20 mouse cellular contexts compared by ENCODE assay signal in the genomic region with DNA sequence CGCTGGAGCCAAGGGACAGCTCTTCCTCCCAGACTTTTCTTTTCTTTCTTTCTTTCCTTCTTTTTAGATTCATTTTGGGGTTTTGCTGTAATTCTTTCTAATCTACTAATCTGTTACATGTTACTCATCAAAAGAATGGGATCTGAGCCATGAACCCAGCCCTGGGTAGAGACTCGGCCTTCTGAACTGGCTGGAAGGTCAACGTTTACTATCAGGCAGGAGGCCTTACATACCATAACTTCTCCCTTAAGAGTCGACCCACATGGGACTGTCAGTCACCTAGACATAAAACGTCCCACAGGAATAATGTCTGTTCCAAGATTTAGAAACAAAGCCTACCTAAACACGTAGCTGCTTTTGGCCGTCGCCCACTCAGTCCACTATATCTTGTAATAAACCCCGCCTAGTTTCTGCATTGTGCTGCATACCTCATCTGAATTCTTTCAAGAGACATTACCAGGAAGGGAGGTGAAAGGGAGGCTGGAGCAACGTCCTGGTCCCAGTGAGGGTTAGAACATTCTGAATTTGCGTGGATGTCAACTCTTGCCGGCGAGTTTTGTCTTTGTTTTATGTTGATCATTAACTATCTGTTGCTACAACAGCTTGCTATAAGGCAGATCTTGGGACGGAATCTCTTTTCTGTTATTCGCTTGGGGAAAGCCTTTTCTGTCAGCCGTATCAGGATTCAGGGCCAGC.
DNase-seq lines count a peak whose midpoint lies in the region; ATAC-seq lines count a peak whose summit lies in the region.
"Had no signal": no experiment of that assay in that cellular context is flagged by ENCODE, and none has a peak within 500 bp of the region (broad histone marks: within the 10 kb centered on the region; RNA-seq: fewer than 3 reads in every experiment).

No protein-coding gene starts in this region.

- H3K4me3 ChIP-seq in lung, embryonic 16.5 days (ENCODE audit: low read length): no peak overlapping the region
- no peak overlapping the region for H3K4me3 ChIP-seq in liver, embryonic 16.5 days (ENCODE audit: low read depth, low read length)
- H3K4me3 ChIP-seq: heart, embryonic 12.5 days; midbrain, embryonic 12.5 days had no signal

- H3K9ac ChIP-seq in lung, embryonic 16.5 days (ENCODE audit: low read length): no peak overlapping the region
- H3K9ac ChIP-seq in liver, embryonic 16.5 days (ENCODE audit: low read depth, low read length): no peak overlapping the region
- H3K9ac ChIP-seq: heart, embryonic 12.5 days; lung, embryonic 14.5 days; midbrain, embryonic 12.5 days had no signal

- no peak overlapping the region for H3K27ac ChIP-seq in lung, embryonic 16.5 days (ENCODE audit: low read length)
- peak overlapping the region; percentile 83 for H3K27ac ChIP-seq in liver, embryonic 16.5 days (ENCODE audit: low read length)
- H3K27ac ChIP-seq: hindbrain, postnatal 0 days; macrophage; midbrain, embryonic 12.5 days had no signal

- peak; percentile 23; the same call in 1 of the 2 replicates for ATAC-seq in lung, embryonic 16.5 days (ENCODE audit: low read depth)
- ATAC-seq in liver, embryonic 16.5 days (ENCODE audit: low read depth): peak; percentile 82
- ATAC-seq in megakaryocyte, adult 5-6 weeks (ENCODE audit: poor library complexity, severe bottlenecking): no peak
- ATAC-seq: forebrain, embryonic 16.5 days; hindbrain, postnatal 0 days had no signal

- 58% methylated on average over 16 of the region's 16 CpGs for WGBS in lung, embryonic 16.5 days
- 56% methylated on average over 16 of the region's 16 CpGs for WGBS in liver, embryonic 16.5 days (ENCODE audit: insufficient replicate concordance)

- H3K4me1 ChIP-seq in lung, embryonic 16.5 days (replicated peaks; ENCODE audit: control insufficient read depth, insufficient read depth, low read length): no peaks in the 10 kb centered on the region
- no peaks in the 10 kb centered on the region for H3K4me1 ChIP-seq in liver, embryonic 16.5 days (ENCODE audit: control insufficient read depth, low read depth, low read length)
- H3K4me1 ChIP-seq: midbrain, embryonic 12.5 days had no signal

- H3K9me3 ChIP-seq in lung, embryonic 16.5 days (ENCODE audit: control insufficient read depth, low read length): no peaks in the 10 kb centered on the region
- H3K9me3 ChIP-seq in liver, embryonic 16.5 days (replicated peaks; ENCODE audit: control insufficient read depth, low read length): no peaks in the 10 kb centered on the region
- H3K9me3 ChIP-seq: heart, embryonic 12.5 days; midbrain, embryonic 12.5 days had no signal

- H3K4me2 ChIP-seq in lung, embryonic 16.5 days (ENCODE audit: low read depth, low read length): no peak overlapping the region
- H3K4me2 ChIP-seq in liver, embryonic 16.5 days (ENCODE audit: low read depth, low read length): 0 out of 2 replicates have a peak overlapping the region, but pooled peaks have one; percentile 16
- H3K4me2 ChIP-seq: heart, embryonic 12.5 days; lung, embryonic 14.5 days; midbrain, embryonic 12.5 days had no signal

- H3K36me3 ChIP-seq in lung, embryonic 16.5 days (ENCODE audit: control insufficient read depth, insufficient read depth, low read length): no peaks in the 10 kb centered on the region
- no peaks in the 10 kb centered on the region for H3K36me3 ChIP-seq in liver, embryonic 16.5 days (ENCODE audit: control insufficient read depth, insufficient read depth)
- H3K36me3 ChIP-seq: heart, embryonic 12.5 days; midbrain, embryonic 12.5 days had no signal

- DNase-seq in adrenal gland, postnatal 36 days: peak; percentile 21
- no peak for DNase-seq in adrenal gland, postnatal 25 days
- no peak for DNase-seq in lung, adult 18-20 months
- no peak for DNase-seq in layer of hippocampus, adult 8-10 months (ENCODE audit: low spot score in 2 of 2)
- DNase-seq in cerebellum, adult 18-20 months: no peak
- DNase-seq: cerebellum, adult 2 months; heart, postnatal 36 days; kidney, postnatal 14 days; layer of hippocampus, postnatal 36 days; left cerebral cortex, postnatal 4 days; lung, embryonic 14.5 days; right cerebral cortex, postnatal 25 days had no signal

- H3K27me3 ChIP-seq in lung, embryonic 16.5 days (ENCODE audit: control insufficient read depth, insufficient read depth, low read depth, low read length): no peaks in the 10 kb centered on the region
- no peaks in the 10 kb centered on the region for H3K27me3 ChIP-seq in liver, embryonic 16.5 days (ENCODE audit: control insufficient read depth, insufficient read depth, low read depth, low read length)
- H3K27me3 ChIP-seq: heart, embryonic 12.5 days; midbrain, embryonic 12.5 days had no signal

Comparison
In these comparisons a context has a peak if more than half of its experiments do, and no peak if none do; other contexts are left out.
1. DNase-seq: peak in adrenal gland, postnatal 36 days (2 of 2); none in adrenal gland, postnatal 25 days (single experiment), lung, adult 18-20 months (0 of 2), layer of hippocampus, adult 8-10 months (0 of 2) and cerebellum, adult 18-20 months (0 of 2).